Mouse (Mus musculus) thymus, adult 2 months (tissue): ENCODE data around the gene Stxbp1.

Experiments used
- CTCF ChIP-seq: fragments of 200-500 bp; IDR thresholded peaks from 2 replicates; pipeline ENCODE4 v1.5.1; 2012; ENCODE audit warnings: mild to moderate bottlenecking, control low read depth, low read length, moderate library complexity, borderline replicate concordance; ENCODE audit not compliant: control insufficient read depth, poor library complexity, insufficient read depth; ENCODE audit errors: extremely low read depth
- POLR2A ChIP-seq: fragments of 200-500 bp; IDR thresholded peaks from 2 replicates; pipeline ENCODE4 v1.6.1; 2012; ENCODE audit warnings: mild to moderate bottlenecking, low read length, control low read depth, moderate library complexity; ENCODE audit not compliant: control insufficient read depth, poor library complexity, insufficient read depth; ENCODE audit errors: extremely low read depth

DNA sequence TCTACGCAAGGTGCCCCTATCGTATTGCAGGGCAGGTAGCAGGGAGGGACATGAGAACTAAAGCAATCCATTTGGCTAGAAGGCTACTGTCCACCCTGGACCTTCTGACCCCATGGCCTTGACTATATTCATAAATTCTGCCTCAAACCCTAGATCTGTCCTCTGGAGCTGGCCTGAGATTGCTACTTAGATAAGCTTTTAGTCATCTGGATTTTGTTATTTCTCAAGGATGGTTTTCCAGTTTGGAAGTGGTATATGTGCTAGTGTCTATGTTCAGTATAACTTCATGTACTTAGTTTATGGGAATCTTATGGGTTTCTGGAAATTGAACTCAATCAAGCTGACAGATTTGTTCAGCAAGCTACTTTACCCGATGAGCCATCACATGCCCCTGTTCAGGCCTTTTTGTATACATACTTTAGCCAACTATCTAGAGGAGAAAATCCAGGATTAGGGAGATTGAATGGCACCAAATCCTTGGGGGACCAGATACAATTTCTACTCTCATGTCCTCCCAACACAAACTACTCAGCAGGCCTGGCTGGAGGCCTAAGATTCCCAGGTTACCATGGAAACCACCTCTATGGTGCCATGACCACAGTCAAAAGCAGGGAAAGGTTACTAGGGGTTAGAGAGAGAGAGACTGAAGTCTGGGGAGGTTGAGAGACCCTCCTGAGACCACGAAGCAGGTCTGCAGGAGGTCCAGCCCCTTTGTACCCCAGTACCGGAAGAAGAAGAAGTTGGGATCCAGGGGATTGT, 77.5 kb downstream of the Stxbp1 start:
- TF ChIP-seq CTCF, result no peak
- no peak for TF ChIP-seq POLR2A
